Mouse (Mus musculus) lung, adult 18-20 months (tissue): ENCODE measurements around the gene Fgfr2.
A peak's percentile ranks its signal among the peaks of the same experiment; 100 is the strongest.

Source experiments
- DNase-seq, 2 experiments: peaks; one replicate each; pipeline ENCODE4 v3.0.0; 2022; ENCODE audit warnings: mixed read lengths in 2 of 2

The Fgfr2 gene

GRCm38 (mm10) chr7:132273741-132274513 is 849.2 kb downstream of the Fgfr2 start:
- DNase-seq, result no peak

- DNase-seq, result no peak
Measured at GRCm38 (mm10) chr7:132272984-132273383, 850.2 kb downstream of the Fgfr2 start.

GRCm38 (mm10) chr7:132270364-132270763 is 852.8 kb downstream of the Fgfr2 start:
- DNase-seq, result peak in 1 of 2 experiments; percentile 40

GRCm38 (mm10) chr7:132269661-132270060 is 853.5 kb downstream of the Fgfr2 start:
- no peak for DNase-seq

GRCm38 (mm10) chr7:132267721-132268498 is 855.2 kb downstream of the Fgfr2 start:
- DNase-seq, result no peak

GRCm38 (mm10) chr7:132264763-132265162 is 858.4 kb downstream of the Fgfr2 start:
- DNase-seq, result no peak

GRCm38 (mm10) chr7:132263186-132263585 is 860.0 kb downstream of the Fgfr2 start:
- no peak for DNase-seq

GRCm38 (mm10) chr7:132262696-132263095 is 860.5 kb downstream of the Fgfr2 start:
- peak in 1 of 2 experiments; percentile 52 for DNase-seq

- DNase-seq, result peak in 1 of 2 experiments; percentile 33
Measured at GRCm38 (mm10) chr7:132261885-132262284, 861.3 kb downstream of the Fgfr2 start.

GRCm38 (mm10) chr7:132260632-132261031 is 862.5 kb downstream of the Fgfr2 start:
- DNase-seq, result no peak

- DNase-seq, result peak; percentile 61 to 62
Measured at GRCm38 (mm10) chr7:132258817-132259216, 864.3 kb downstream of the Fgfr2 start.

GRCm38 (mm10) chr7:132258216-132258615 is 864.9 kb downstream of the Fgfr2 start:
- DNase-seq, result no peak

- no peak for DNase-seq
Measured at GRCm38 (mm10) chr7:132253513-132253912, 869.6 kb downstream of the Fgfr2 start.

- no peak for DNase-seq
Measured at GRCm38 (mm10) chr7:132253078-132253477, 870.1 kb downstream of the Fgfr2 start.

GRCm38 (mm10) chr7:132249563-132250119 is 873.5 kb downstream of the Fgfr2 start:
- DNase-seq, result no peak

- DNase-seq, result no peak
Measured at GRCm38 (mm10) chr7:132247567-132247966, 875.6 kb downstream of the Fgfr2 start.

- DNase-seq, result no peak
Measured at GRCm38 (mm10) chr7:132247091-132247490, 876.1 kb downstream of the Fgfr2 start.

- peak in 1 of 2 experiments; percentile 61 for DNase-seq
Measured at GRCm38 (mm10) chr7:132245730-132246129, 877.4 kb downstream of the Fgfr2 start.

GRCm38 (mm10) chr7:132244637-132245036 is 878.5 kb downstream of the Fgfr2 start:
- DNase-seq, result no peak

- DNase-seq, result peak in 1 of 2 experiments; percentile 34
Measured at GRCm38 (mm10) chr7:132243225-132243624, 879.9 kb downstream of the Fgfr2 start.

GRCm38 (mm10) chr7:132242617-132243141 is 880.5 kb downstream of the Fgfr2 start:
- peak; percentile 68 to 72 for DNase-seq

GRCm38 (mm10) chr7:132238921-132239320 is 884.2 kb downstream of the Fgfr2 start:
- no peak for DNase-seq

GRCm38 (mm10) chr7:132237191-132237590 is 886.0 kb downstream of the Fgfr2 start:
- DNase-seq, result peak in 1 of 2 experiments; percentile 61
